Mouse (Mus musculus) testis, postnatal 10 days (tissue): ENCODE results near the gene Cd209b.
A peak's percentile ranks its signal among the peaks of the same experiment; 100 is the strongest.

ENCODE experiments used
- DNase-seq: peaks from one replicate; pipeline ENCODE4 v3.0.0; 2021; ENCODE audit warnings: low spot score

The Cd209b gene

DNA sequence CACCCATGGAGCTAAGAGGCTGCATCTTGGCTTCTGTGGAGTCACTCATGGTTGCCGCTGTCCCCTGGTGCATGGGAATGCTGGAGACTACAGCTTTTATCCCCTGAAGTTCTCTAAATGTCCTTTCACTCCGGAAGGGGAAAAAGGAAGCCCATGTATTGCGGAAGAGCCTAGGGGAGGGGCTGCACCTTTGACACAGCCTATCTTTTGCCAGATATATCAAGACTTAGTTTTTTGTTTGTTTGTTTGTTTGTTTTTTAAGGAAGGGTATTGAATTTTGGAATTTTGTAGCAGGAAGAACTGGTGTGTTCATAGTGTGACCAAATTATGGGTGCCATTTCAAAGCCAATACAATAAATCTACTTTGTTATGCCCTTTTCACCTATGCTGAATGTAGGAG is at the start of gene Cd209b:
Gene Cd209b (minus strand): TSS at position 101 of the 400 bp plus-strand sequence.
- DNase-seq: no peak

DNA sequence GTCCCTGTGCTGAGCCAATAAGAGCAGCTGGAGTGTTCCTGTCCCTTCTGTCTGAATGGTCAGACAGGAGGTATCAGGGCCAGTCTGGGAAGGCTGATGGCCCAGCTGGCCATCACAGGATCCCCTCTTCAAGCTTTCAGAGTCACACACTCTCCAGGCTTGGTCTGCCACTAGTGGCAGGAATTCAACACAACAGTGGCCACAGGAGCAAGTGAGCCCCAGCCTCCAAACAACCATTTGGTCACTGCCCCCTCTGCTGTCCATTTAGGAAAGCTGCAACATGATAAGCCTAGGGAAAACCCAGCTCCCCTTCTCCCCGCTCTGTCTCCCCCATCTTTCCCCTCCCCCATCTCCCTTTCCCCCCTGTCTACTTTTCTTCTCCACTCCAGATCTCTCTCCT is 29.4 kb upstream of the Cd209b start:
- DNase-seq: peak; percentile 48

DNA sequence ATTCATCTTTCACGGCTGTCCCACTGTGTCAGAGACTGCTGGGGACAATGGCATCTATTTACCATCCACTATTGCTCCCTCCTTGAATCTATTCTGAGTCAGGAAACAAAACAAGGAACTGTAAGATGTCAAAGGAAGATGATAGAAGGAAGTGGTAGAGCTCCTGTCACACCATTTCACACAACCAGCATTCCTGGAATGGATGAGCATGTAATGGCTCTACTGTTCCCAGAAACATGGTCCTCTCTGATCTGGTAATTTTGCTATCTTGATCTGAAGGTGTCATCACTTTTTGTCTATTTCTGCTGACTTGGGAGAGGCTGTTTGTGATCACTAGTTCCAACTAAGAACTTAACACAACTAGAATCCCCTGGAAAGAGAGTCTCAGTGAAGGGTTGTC is 28.0 kb upstream of the Cd209b start, which contains the start of gene Cd209c:
Gene Cd209c (minus strand): TSS at position 101 of the 400 bp plus-strand sequence.
- DNase-seq: no peak

DNA sequence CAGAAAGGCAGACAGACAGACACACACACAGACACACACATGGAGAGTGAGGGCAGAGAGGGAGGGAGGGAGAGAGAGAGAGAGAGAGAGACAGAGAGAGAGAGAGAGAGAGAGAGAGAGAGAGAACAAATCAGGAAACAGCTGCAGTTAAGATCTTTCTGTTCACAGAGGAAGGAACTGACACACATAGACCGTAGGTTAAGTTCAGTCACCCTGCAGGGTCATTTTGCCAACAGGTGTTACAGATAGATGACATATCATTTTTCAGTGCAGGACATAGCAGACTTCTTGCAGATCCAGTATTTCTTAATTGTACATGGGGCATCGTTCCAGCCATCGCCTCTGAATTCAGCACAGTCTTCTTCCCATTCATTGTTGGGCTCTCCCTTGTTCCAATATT is 13.4 kb upstream of the Cd209b start:
- DNase-seq: no peak

DNA sequence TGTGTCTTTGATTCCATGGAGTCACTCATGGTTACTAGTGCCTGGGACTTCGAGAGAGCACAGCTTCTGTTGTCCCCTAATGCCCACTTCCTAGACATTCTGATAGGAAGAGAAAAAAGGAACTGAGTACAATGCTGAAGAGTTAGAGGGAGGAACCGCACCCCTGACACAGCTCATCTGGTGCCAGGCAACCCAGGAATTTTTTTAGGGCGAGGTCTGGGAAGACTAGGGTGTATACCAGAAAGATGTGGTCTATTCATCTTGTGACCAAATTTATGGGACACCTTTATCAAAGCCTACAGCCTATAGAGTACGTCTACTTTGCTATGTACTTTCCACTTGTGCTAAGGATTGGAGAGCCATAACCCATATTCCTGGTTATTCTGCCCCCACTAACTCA is 48.2 kb downstream of the Cd209b start, which contains the start of gene Cd209d:
Gene Cd209d (minus strand): TSS at position 101 of the 400 bp plus-strand sequence.
- DNase-seq: no peak

DNA sequence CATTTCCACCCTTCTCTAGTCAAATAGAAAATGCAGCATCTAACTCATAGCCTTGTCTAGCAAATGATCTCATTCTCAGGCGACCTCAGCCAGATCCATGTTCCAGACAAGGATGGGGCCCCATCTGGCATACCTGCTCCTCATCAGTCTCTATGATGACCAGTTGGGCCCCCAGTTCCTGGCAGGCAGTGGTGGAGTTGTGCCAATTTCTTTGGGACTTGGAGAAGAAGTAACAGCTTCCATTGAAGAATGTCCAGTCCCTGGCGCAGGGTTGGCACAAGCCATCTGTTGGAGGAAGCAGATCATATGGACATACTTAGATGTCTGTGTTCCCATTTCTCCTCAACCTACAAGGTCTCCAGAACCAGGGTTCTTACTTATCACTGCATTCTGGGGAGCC is 50.5 kb downstream of the Cd209b start:
- DNase-seq: no peak
